Mouse (Mus musculus): ENCODE results near the gene Psd4.

- TF ChIP-seq POLR2A (IDR thresholded peaks at IDR 0.05; ENCODE audit: low read depth, low read length) (no peak), CTCF (IDR thresholded peaks at IDR 0.05; ENCODE audit: extremely low read depth, insufficient read depth, insufficient read length, insufficient replicate concordance) (no peak)
Measured at GRCm38 (mm10) chr2:24422815-24423214, 55.4 kb downstream of the Psd4 start.

Measured in spleen, adult 2 months (tissue).